ENCODE assay signal across 37 mouse cellular contexts in genomic region chr5:113085931-113086330, GRCm38 (mm10). TPM values are rescaled to one million over a fixed set of nuclear protein-coding genes. Genes with fewer than 3 reads are reported as not detected.
DNase-seq lines count a peak whose midpoint lies in the region; ATAC-seq and TF ChIP-seq lines count a peak whose summit lies in the region.
"Had no signal": no experiment of that assay in that cellular context is flagged by ENCODE, and none has a peak within 500 bp of the region (broad histone marks: within the 10 kb centered on the region; RNA-seq: fewer than 3 reads in every experiment).

No protein-coding gene starts in this region.

- WGBS in forebrain, embryonic 16.5 days, result 80% methylated on average over 2 of the region's 2 CpGs
- WGBS in forebrain, embryonic 11.5 days, result 86% methylated on average over 2 of the region's 2 CpGs
- 68% methylated on average over 2 of the region's 2 CpGs for WGBS in midbrain, postnatal 0 days
- WGBS in midbrain, embryonic 11.5 days, result 70% methylated on average over 2 of the region's 2 CpGs
- 45% methylated on average over 2 of the region's 2 CpGs for WGBS in hindbrain, postnatal 0 days
- WGBS in intestine, embryonic 15.5 days, result 56% methylated on average over 2 of the region's 2 CpGs

- no peaks in the 10 kb centered on the region for H3K36me3 ChIP-seq in forebrain, embryonic 16.5 days (ENCODE audit: control insufficient read depth, insufficient read depth)
- no peaks in the 10 kb centered on the region for H3K36me3 ChIP-seq in forebrain, embryonic 11.5 days (ENCODE audit: control insufficient read depth, insufficient read depth, low read length)
- 0 out of 2 replicates have a peak, but pooled peaks cover 5% of the 10 kb centered on the region for H3K36me3 ChIP-seq in midbrain, postnatal 0 days (ENCODE audit: insufficient read depth, low read length)
- no peaks in the 10 kb centered on the region for H3K36me3 ChIP-seq in midbrain, embryonic 11.5 days (ENCODE audit: control insufficient read depth, insufficient read depth, low read length)
- H3K36me3 ChIP-seq in hindbrain, postnatal 0 days (ENCODE audit: insufficient read depth, low read length), result 0 out of 2 replicates have a peak, but pooled peaks cover 7% of the 10 kb centered on the region
- H3K36me3 ChIP-seq in intestine, embryonic 15.5 days, result no peaks in the 10 kb centered on the region

- no peak overlapping the region for H3K4me3 ChIP-seq in forebrain, embryonic 16.5 days (replicated peaks; ENCODE audit: low read length)
- no peak overlapping the region for H3K4me3 ChIP-seq in forebrain, embryonic 11.5 days (ENCODE audit: low read depth, low read length)
- H3K4me3 ChIP-seq in midbrain, postnatal 0 days (ENCODE audit: low read depth, low read length), result no peak overlapping the region
- no peak overlapping the region for H3K4me3 ChIP-seq in midbrain, embryonic 11.5 days (ENCODE audit: low read depth, low read length)
- H3K4me3 ChIP-seq in hindbrain, postnatal 0 days (ENCODE audit: low read length), result no peak overlapping the region
- no peak overlapping the region for H3K4me3 ChIP-seq in intestine, embryonic 15.5 days (replicated peaks)
- H3K4me3 ChIP-seq: erythroblast, embryonic 14.5 days; liver, embryonic 12.5 days; myocyte had no signal

- no peak overlapping the region for H3K4me2 ChIP-seq in forebrain, embryonic 16.5 days (ENCODE audit: low read length)
- no peak overlapping the region for H3K4me2 ChIP-seq in forebrain, embryonic 11.5 days (ENCODE audit: low read depth, low read length, severe bottlenecking)
- no peak overlapping the region for H3K4me2 ChIP-seq in midbrain, postnatal 0 days (ENCODE audit: low read depth, low read length, poor library complexity, severe bottlenecking)
- H3K4me2 ChIP-seq in midbrain, embryonic 11.5 days, result no peak overlapping the region
- no peak overlapping the region for H3K4me2 ChIP-seq in hindbrain, postnatal 0 days (ENCODE audit: low read depth, low read length)
- no peak overlapping the region for H3K4me2 ChIP-seq in intestine, embryonic 15.5 days (replicated peaks)
- H3K4me2 ChIP-seq: liver, embryonic 12.5 days had no signal

- no peaks in the 10 kb centered on the region for H3K27me3 ChIP-seq in forebrain, embryonic 16.5 days (replicated peaks; ENCODE audit: control insufficient read depth, insufficient read depth, low read length)
- H3K27me3 ChIP-seq in forebrain, embryonic 11.5 days (ENCODE audit: control insufficient read depth, insufficient read depth, low read length), result no peaks in the 10 kb centered on the region
- no peaks in the 10 kb centered on the region for H3K27me3 ChIP-seq in midbrain, postnatal 0 days (ENCODE audit: insufficient read depth, low read length)
- H3K27me3 ChIP-seq in midbrain, embryonic 11.5 days (ENCODE audit: control insufficient read depth, insufficient read depth, low read length), result no peaks in the 10 kb centered on the region
- H3K27me3 ChIP-seq in hindbrain, postnatal 0 days (ENCODE audit: insufficient read depth, low read length), result no peaks in the 10 kb centered on the region
- no peaks in the 10 kb centered on the region for H3K27me3 ChIP-seq in intestine, embryonic 15.5 days (replicated peaks)
- H3K27me3 ChIP-seq: liver, embryonic 12.5 days had no signal

- no peak for DNase-seq in forebrain, embryonic 11.5 days (ENCODE audit: low spot score)
- DNase-seq in kidney, adult 9 months, result peak; percentile 65
- no peak for DNase-seq in kidney, adult 8-10 months
- DNase-seq in midbrain, postnatal 0 days (ENCODE audit: low spot score), result peak; percentile 44
- DNase-seq in midbrain, embryonic 11.5 days (ENCODE audit: low spot score, missing footprints), result no peak
- DNase-seq in hindbrain, postnatal 0 days (ENCODE audit: low spot score), result peak; percentile 22
- DNase-seq: adrenal gland, adult 2 months; adrenal gland, postnatal 36 days; gastrocnemius, postnatal 14 days; heart, postnatal 14 days; kidney, postnatal 4 days; lung, adult 18-20 months; right cerebral cortex, postnatal 14 days had no signal

- H3K9ac ChIP-seq in forebrain, embryonic 16.5 days (replicated peaks; ENCODE audit: low read depth, low read length), result no peak overlapping the region
- no peak overlapping the region for H3K9ac ChIP-seq in forebrain, embryonic 11.5 days (ENCODE audit: low read length)
- H3K9ac ChIP-seq in midbrain, postnatal 0 days (replicated peaks; ENCODE audit: low read length, poor library complexity, severe bottlenecking), result no peak overlapping the region
- no peak overlapping the region for H3K9ac ChIP-seq in midbrain, embryonic 11.5 days (ENCODE audit: low read length)
- no peak overlapping the region for H3K9ac ChIP-seq in hindbrain, postnatal 0 days (replicated peaks; ENCODE audit: low read length)
- no peak overlapping the region for H3K9ac ChIP-seq in intestine, embryonic 15.5 days
- H3K9ac ChIP-seq: liver, embryonic 12.5 days had no signal

- H3K27ac ChIP-seq in forebrain, embryonic 16.5 days (ENCODE audit: low read length), result peak overlapping the region; percentile 29; the same call in 1 of the 2 replicates
- no peak overlapping the region for H3K27ac ChIP-seq in forebrain, embryonic 11.5 days (ENCODE audit: low read depth, low read length)
- no peak overlapping the region for H3K27ac ChIP-seq in midbrain, postnatal 0 days (ENCODE audit: low read depth, low read length)
- H3K27ac ChIP-seq in midbrain, embryonic 11.5 days (ENCODE audit: low read depth, low read length), result no peak overlapping the region
- peak overlapping the region; percentile 38 for H3K27ac ChIP-seq in hindbrain, postnatal 0 days
- no peak overlapping the region for H3K27ac ChIP-seq in intestine, embryonic 15.5 days
- H3K27ac ChIP-seq: liver, embryonic 12.5 days; macrophage had no signal

- TF ChIP-seq CTCF in midbrain, postnatal 0 days (IDR thresholded peaks at IDR 0.05), result no peak
- TF ChIP-seq CTCF in hindbrain, postnatal 0 days (IDR thresholded peaks at IDR 0.05; ENCODE audit: low read depth), result no peak

- peaks cover 12% of the 10 kb centered on the region for H3K4me1 ChIP-seq in forebrain, embryonic 16.5 days (replicated peaks; ENCODE audit: control insufficient read depth, insufficient read depth, low read length)
- no peaks in the 10 kb centered on the region for H3K4me1 ChIP-seq in forebrain, embryonic 11.5 days (replicated peaks; ENCODE audit: control insufficient read depth, insufficient read depth, low read length)
- H3K4me1 ChIP-seq in midbrain, postnatal 0 days (ENCODE audit: insufficient read depth, low read length), result no peaks in the 10 kb centered on the region; the same call in 1 of the 2 replicates
- H3K4me1 ChIP-seq in midbrain, embryonic 11.5 days (ENCODE audit: control insufficient read depth, insufficient read depth, low read length), result no peaks in the 10 kb centered on the region; the same call in 1 of the 2 replicates
- 0 out of 2 replicates have a peak, but pooled peaks cover 3% of the 10 kb centered on the region for H3K4me1 ChIP-seq in hindbrain, postnatal 0 days (ENCODE audit: insufficient read depth, low read length)
- H3K4me1 ChIP-seq in intestine, embryonic 15.5 days (replicated peaks), result peaks cover 5% of the 10 kb centered on the region; the same call in 1 of the 2 replicates
- H3K4me1 ChIP-seq: liver, embryonic 12.5 days had no signal

- no peak for ATAC-seq in forebrain, embryonic 16.5 days
- no peak for ATAC-seq in forebrain, embryonic 11.5 days (replicated peaks; ENCODE audit: low FRiP score)
- ATAC-seq in midbrain, postnatal 0 days (ENCODE audit: low FRiP score), result no peak
- ATAC-seq in midbrain, embryonic 11.5 days (ENCODE audit: low FRiP score), result no peak
- no peak for ATAC-seq in hindbrain, postnatal 0 days
- ATAC-seq in intestine, embryonic 15.5 days, result no peak
- ATAC-seq: activated CD4-positive, CD25-positive, alpha-beta regulatory T cell, adult 4 months; CD4-positive, CD25-positive, alpha-beta regulatory T cell, adult 4 months; intestine, postnatal 0 days; liver, embryonic 12.5 days; midbrain, embryonic 16.5 days had no signal

- no peaks in the 10 kb centered on the region for H3K9me3 ChIP-seq in forebrain, embryonic 16.5 days (ENCODE audit: control insufficient read depth, low read length)
- no peaks in the 10 kb centered on the region for H3K9me3 ChIP-seq in forebrain, embryonic 11.5 days (ENCODE audit: control insufficient read depth, low read length)
- no peaks in the 10 kb centered on the region for H3K9me3 ChIP-seq in midbrain, postnatal 0 days (ENCODE audit: low read length)
- H3K9me3 ChIP-seq in midbrain, embryonic 11.5 days (ENCODE audit: control insufficient read depth, low read length), result no peaks in the 10 kb centered on the region
- H3K9me3 ChIP-seq in hindbrain, postnatal 0 days (ENCODE audit: low read length), result no peaks in the 10 kb centered on the region
- no peaks in the 10 kb centered on the region for H3K9me3 ChIP-seq in intestine, embryonic 15.5 days
- H3K9me3 ChIP-seq: liver, embryonic 12.5 days had no signal

RNA-seq across cellular contexts. Expression of gene Crybb3, which starts 4.5 kb away (rescaled TPM):
- polyA plus RNA-seq in forebrain, embryonic 16.5 days (2015; fragmentation: Nextera tagmentation; extraction: Ambion mirVana), result 0.56 and 0.94 TPM in 2 replicates
- polyA plus RNA-seq in forebrain, embryonic 11.5 days (2014; fragmentation: Nextera tagmentation; extraction: Ambion mirVana), result 0.76 TPM in 2 replicates
- 1.4 and 3.0 TPM in 2 replicates for total RNA-seq in midbrain, postnatal 0 days (2014; rRNA removed)
- polyA plus RNA-seq in midbrain, postnatal 0 days (2015; fragmentation: Nextera tagmentation; extraction: Ambion mirVana), result 2.2 and 3.1 TPM in 2 replicates
- polyA plus RNA-seq in midbrain, embryonic 11.5 days (2014; fragmentation: Nextera tagmentation; extraction: Ambion mirVana), result 0.18 TPM in 1 of 2 replicates, not detected in the other
- total RNA-seq in hindbrain, postnatal 0 days (2014; rRNA removed), result 1.6 and 5.3 TPM in 2 replicates
- 2.3 and 2.6 TPM in 2 replicates for polyA plus RNA-seq in hindbrain, postnatal 0 days (2015; fragmentation: Nextera tagmentation; extraction: Ambion mirVana)
- polyA plus RNA-seq in intestine, embryonic 15.5 days (2015; fragmentation: Nextera tagmentation; extraction: Ambion mirVana), result 0.36 and 1.1 TPM in 2 replicates
- total RNA-seq: granulocyte monocyte progenitor cell, adult 5-6 weeks; megakaryocyte-erythroid progenitor cell, adult 5-6 weeks had no signal
- polyA plus RNA-seq: activated CD4-positive, CD25-positive, alpha-beta regulatory T cell, adult 4 months; CD4-positive, CD25-positive, alpha-beta regulatory T cell, adult 4 months; erythroblast, embryonic 14.5 days; liver, embryonic 12.5 days; macrophage had no signal

RNA-seq across cellular contexts. Expression of gene Crybb2, which starts 16.0 kb away (rescaled TPM):
- not detected in 2 replicates for polyA plus RNA-seq in forebrain, embryonic 16.5 days (2015; fragmentation: Nextera tagmentation; extraction: Ambion mirVana)
- not detected in 2 replicates for polyA plus RNA-seq in forebrain, embryonic 11.5 days (2014; fragmentation: Nextera tagmentation; extraction: Ambion mirVana)
- total RNA-seq in midbrain, postnatal 0 days (2014; rRNA removed), result not detected in 2 replicates
- not detected in 2 replicates for polyA plus RNA-seq in midbrain, postnatal 0 days (2015; fragmentation: Nextera tagmentation; extraction: Ambion mirVana)
- polyA plus RNA-seq in midbrain, embryonic 11.5 days (2014; fragmentation: Nextera tagmentation; extraction: Ambion mirVana), result not detected in 2 replicates
- total RNA-seq in hindbrain, postnatal 0 days (2014; rRNA removed), result not detected in 2 replicates
- not detected in 2 replicates for polyA plus RNA-seq in hindbrain, postnatal 0 days (2015; fragmentation: Nextera tagmentation; extraction: Ambion mirVana)
- not detected in 2 replicates for polyA plus RNA-seq in intestine, embryonic 15.5 days (2015; fragmentation: Nextera tagmentation; extraction: Ambion mirVana)
- total RNA-seq: adrenal gland, adult 2 months; adrenal gland, postnatal 36 days; gastrocnemius, postnatal 14 days; granulocyte monocyte progenitor cell, adult 5-6 weeks; heart, postnatal 14 days; left cerebral cortex, adult 18-20 months; left cerebral cortex, postnatal 14 days; megakaryocyte-erythroid progenitor cell, adult 5-6 weeks had no signal
- polyA plus RNA-seq: activated CD4-positive, CD25-positive, alpha-beta regulatory T cell, adult 4 months; adrenal gland, adult 2 months; brain, embryonic 14.5 days; CD4-positive, CD25-positive, alpha-beta regulatory T cell, adult 4 months; cortical plate, adult 2 months; embryonic facial prominence, embryonic 14.5 days; erythroblast, embryonic 14.5 days; heart, embryonic 14.5 days; intestine, postnatal 0 days; kidney, embryonic 16.5 days; limb, embryonic 11.5 days; liver, embryonic 12.5 days; lung, postnatal 0 days; macrophage; midbrain, embryonic 16.5 days; myocyte; neural tube, embryonic 14.5 days; stomach, embryonic 14.5 days; testis, adult 2 months had no signal

Comparison
In these comparisons a context has a peak if more than half of its experiments do, and no peak if none do; other contexts are left out.
1. H3K27ac ChIP-seq: peak in forebrain, embryonic 16.5 days (single experiment) and hindbrain, postnatal 0 days (single experiment); none in forebrain, embryonic 11.5 days (single experiment), midbrain, postnatal 0 days (single experiment), midbrain, embryonic 11.5 days (single experiment) and intestine, embryonic 15.5 days (single experiment).
2. DNase-seq: peak in kidney, adult 9 months (single experiment), midbrain, postnatal 0 days (single experiment) and hindbrain, postnatal 0 days (single experiment); none in forebrain, embryonic 11.5 days (single experiment), kidney, adult 8-10 months (0 of 2) and midbrain, embryonic 11.5 days (single experiment).